Mouse (Mus musculus): Measurements from ENCODE around the gene Lrrc75b.
A peak's percentile ranks its signal among the peaks of the same experiment; 100 is the strongest.
"Not testable (repeated sequence)": the region's sequence is repeated elsewhere in the genome, so short reads cannot be mapped to it uniquely, and the experiment has no call there.

The Lrrc75b gene

DNA sequence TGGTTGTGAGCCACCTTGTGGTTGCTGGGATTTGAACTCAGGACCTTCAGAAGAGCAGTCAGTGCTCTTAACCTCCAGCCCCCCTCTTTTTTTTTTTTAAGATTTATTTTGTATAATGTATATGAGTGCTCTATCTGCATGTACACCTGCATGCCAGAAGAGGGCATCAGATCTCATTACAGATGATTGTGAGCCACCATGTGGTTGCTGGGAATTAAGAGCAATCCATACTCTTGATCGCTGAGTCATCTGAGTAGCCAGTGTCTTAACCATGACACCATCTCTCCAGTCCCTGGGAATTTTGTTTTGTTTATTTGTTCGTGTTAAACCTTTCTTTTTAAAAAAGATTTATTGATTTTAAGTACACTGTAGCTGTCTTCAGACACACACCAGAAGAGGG lies 6.6 kb upstream of the Lrrc75b start:
- DNase-seq: not testable (repeated sequence)

DNA sequence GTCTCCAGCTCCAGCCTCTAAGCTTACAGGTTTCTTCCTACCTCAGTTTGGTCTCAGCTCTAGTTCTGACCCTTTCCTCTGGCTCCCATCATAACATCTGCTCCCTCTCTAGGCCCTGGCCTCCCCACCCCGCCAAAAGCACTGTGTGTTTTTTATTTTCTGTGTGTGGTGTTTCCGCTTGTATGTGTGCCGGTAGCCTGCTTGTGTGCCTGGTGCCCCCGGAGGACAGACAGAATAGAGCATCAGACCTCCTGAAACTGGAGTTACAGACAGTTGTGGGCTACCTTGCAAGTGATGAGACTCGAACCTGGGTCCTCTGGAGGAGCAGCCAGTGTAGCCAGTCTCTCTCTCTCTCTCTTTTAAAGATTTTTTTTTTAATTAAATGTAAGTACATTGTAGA lies 6.2 kb upstream of the Lrrc75b start:
- no peak for DNase-seq

DNA sequence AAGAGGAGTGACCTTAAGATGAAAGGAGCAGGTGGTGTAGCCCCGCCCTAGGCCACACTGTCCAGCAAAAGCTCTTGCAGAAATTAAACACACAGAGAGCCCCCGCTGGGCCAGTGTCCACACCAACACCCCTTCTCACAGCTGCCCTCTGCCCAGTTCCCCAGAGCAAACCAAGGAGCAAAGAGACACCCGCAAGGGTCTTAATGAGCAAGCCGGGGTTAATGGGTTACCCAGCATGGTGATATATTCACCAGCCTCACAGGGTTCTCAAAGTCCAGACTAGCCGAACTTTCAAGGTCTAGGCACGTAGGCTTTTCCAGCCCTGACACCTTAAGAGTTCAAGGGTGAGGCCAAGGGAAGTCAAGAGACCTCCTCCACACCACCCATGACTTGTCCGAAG lies 5.8 kb upstream of the Lrrc75b start:
- no peak for DNase-seq

GRCm38 (mm10) chr10:75565436-75565835 lies 5.3 kb upstream of the Lrrc75b start:
- DNase-seq: no peak

DNA sequence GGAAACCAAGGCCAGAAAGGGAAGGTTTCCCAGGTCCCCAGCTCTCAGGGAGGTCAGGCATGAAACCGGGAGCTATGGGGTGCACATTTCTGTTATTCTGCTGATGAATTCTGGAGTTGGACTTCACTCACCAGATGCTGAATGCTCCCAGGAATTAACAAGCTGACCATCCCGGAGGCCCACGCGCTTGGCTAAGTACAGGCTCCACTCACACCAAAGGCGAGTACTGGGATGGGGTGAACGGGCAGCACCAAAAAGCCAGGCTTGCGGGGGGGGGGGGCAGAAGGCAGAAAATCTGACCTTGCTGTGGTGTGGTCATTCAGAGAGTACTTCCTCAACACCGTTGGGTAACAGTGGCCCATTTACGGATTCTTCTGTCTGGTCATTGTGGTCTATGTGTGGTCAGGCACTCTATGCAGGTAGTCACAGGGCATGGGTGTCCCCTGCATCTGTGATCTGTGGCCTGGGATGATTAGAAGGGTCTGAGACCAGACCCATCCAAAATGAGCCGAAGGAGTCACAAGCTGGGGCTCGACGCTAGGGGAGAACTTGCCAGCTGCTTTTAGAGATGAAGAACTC lies 4.6 kb upstream of the Lrrc75b start:
- no peak for DNase-seq

DNA sequence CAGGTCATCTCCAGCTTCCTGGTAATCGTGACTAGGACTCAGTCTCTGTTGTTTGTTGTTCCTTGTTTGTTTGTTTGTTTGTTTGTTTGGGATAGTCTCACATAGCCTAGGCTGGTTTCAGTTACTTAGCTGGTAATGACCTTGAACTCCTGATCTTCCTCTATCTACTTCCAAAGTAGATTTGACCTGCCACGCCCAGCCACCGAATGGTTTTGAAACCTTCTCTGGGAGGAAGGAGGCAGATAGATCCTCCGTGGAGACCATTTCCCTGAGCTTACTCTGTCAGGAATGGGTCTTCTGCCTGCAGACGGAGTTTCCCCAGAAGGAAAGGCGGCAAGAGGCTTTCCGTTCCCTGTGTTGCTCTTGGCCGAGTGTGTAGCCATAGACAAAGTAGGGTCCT lies 2.5 kb upstream of the Lrrc75b start:
- DNase-seq: no peak

DNA sequence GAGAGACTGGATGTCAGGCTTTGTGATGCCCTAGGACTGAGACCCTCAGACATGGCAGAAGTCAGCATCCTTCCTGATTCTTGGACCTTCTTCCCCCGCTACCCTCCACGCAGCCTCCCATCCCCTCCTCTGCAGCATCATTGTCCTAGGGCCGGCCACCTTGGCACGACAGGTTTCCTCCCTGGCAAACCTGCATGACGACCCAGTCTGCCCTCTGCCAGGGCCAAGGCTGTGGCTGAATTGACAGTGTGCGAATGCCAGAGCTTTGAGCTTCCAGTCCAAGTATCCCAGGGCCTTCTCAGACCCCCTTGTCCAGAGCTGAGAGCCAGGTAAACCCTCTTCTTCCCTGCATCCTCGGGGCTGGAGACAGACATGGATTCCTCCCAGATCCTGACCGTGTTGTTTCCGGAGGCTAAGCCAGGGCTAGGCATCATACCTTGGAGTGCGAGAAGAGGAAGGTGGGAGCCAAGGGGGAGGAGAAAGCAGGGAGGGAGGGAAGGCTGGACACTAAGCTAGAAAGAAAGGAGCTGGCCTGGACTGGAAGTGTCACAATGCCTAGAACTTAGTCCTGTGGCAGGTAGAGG lies 1.0 kb upstream of the Lrrc75b start, which contains the start of gene Ggt1:
TSS of gene Ggt1 (plus strand) at position 534 of the 584 bp plus-strand sequence.
- DNase-seq: no peak

GRCm38 (mm10) chr10:75560549-75560899 lies 394 bp upstream of the Lrrc75b start:
- DNase-seq: no peak

DNA sequence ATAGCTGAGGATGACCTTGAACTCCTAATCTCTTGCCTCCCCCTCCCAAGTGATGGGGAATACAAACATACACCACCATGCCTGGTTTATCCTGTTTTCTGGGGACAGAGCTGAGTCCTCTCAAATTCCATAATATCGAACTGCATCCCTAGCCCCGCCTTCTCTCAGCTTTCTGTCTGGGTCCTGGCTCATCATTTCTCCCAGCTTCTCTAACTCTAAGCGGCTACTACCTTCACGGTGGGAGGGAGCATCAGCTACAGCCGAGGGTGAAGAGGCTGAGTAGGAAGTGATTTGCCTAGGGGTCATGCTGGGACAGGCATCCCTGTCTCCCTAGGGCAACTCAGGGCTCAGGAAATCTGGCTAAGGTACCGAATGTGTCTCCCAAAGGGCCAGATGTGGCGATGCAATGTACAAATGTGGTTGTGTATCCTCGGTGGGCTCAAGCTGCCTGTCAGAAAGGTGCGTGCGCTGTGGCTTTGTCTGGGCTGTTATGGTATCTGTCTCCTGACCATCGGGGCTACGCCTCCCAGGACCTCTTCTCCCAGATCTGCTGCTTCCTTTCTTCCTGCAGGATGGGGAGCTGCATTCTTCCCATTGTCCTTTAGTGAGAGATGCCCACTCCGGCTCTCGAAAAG lies 972 bp downstream of the Lrrc75b start:
- DNase-seq: no peak

DNA sequence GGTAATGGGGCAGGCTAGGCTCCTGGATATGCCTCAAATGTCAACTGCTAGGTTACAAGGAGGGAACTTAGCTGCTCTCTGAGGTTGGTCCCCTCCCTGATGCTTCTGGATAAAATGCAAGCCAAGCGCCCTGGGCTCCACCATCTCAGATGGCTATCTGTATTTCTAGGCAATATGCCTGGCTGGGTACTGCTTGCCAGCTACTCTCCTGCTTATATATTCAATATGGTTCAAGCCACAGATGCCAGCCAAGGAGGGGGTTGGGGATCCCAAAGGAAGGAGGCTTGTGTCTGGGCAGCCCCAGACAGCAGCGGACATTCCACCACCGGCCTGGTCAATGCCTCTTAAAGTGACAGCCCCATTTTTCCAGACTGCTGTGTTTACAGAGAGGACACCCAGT lies 1.6 kb downstream of the Lrrc75b start:
- DNase-seq: peak; percentile 72

GRCm38 (mm10) chr10:75556026-75556425 lies 4.1 kb downstream of the Lrrc75b start:
- peak; percentile 45 for DNase-seq

- DNase-seq: no peak
These were observed 4.6 kb downstream of the Lrrc75b start for GRCm38 (mm10) chr10:75555557-75555956.

DNA sequence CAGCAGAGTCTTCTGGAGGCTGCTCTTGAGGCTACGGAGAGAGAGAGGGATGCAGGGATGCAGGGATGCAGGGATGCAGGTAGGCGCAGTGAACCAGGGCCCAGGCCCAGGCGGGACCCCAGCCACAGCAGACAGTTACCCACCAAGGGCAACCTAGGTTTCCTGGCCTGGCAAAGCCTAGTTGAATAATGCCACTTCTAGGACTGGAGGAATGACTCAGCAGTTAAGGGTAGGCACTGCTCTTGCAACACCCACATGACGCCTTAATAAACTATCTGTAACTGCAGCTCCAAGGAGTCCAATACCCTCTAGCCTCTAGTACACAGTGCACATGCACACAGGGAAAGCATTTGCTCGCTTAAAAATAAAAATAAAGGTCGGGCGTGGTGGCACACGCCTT lies 6.0 kb downstream of the Lrrc75b start:
- no peak for DNase-seq

DNA sequence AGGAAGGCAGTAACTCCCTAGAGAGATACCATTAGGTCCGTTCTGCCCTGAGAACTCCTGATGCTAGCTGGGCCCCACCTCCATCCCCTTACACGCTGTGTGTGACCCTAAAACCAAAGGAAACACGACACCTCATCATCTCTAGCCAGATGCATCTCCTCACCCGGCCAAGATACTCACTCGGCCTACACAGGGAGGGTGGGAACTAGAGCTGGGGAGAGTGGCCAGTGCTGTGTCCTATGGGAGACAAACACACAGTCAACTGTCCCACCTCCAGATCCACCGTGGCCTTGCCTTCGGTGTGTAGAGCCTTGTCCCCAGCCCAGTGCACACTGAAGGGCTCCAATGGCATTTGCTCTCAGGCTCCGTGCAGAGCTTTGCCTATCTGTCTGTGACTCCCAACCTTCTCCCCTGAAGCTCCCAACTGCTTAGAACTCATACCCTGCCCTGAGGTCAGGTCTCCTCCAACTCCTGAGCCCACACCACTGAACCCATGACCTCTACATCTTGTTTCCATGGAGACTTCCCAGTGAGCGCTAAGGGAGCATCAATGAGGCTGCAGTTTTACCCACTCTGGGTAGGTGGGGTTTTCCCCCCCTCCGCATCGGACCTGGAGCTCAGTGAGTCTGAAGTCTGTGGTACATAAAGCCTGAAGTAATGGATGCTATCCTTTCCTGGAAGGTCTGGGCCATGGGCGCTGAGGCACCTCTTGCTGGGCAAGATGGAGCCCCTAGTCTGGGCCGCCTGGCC lies 7.3 kb downstream of the Lrrc75b start:
- no peak for DNase-seq

GRCm38 (mm10) chr10:75552106-75552505 lies 8.0 kb downstream of the Lrrc75b start:
- DNase-seq: no peak

- no peak for DNase-seq
These were observed 9.0 kb downstream of the Lrrc75b start for GRCm38 (mm10) chr10:75551175-75551574.

- no peak for DNase-seq
These were observed 10.2 kb downstream of the Lrrc75b start for GRCm38 (mm10) chr10:75549886-75550285.

GRCm38 (mm10) chr10:75548486-75548885 lies 11.6 kb downstream of the Lrrc75b start:
- DNase-seq: no peak

GRCm38 (mm10) chr10:75547901-75548300 lies 12.2 kb downstream of the Lrrc75b start:
- no peak for DNase-seq

- DNase-seq: no peak
These were observed 24.0 kb downstream of the Lrrc75b start for GRCm38 (mm10) chr10:75536123-75536522.

GRCm38 (mm10) chr10:75535423-75535822 lies 24.7 kb downstream of the Lrrc75b start:
- DNase-seq: no peak

GRCm38 (mm10) chr10:75534934-75535333 lies 25.2 kb downstream of the Lrrc75b start:
- DNase-seq: no peak

DNA sequence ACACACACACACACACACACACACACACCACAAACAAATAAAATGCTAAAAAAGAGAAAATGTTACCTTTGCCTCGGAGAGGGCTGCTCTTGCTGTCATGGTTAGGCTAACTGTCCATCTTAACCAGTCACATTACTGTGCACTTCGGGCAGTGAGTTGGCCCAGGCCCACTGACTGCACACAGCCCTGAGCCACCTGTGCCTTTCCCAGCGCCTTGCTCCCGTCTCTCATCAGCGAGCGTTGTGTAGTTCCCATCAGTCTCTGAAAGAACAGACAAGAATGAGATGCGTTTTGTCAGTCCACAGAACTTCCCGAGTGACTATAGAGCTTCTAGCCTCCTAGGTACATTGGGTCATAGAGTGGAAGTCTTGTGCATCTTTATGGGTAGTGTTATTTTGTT lies 25.9 kb downstream of the Lrrc75b start:
- DNase-seq: no peak

DNA sequence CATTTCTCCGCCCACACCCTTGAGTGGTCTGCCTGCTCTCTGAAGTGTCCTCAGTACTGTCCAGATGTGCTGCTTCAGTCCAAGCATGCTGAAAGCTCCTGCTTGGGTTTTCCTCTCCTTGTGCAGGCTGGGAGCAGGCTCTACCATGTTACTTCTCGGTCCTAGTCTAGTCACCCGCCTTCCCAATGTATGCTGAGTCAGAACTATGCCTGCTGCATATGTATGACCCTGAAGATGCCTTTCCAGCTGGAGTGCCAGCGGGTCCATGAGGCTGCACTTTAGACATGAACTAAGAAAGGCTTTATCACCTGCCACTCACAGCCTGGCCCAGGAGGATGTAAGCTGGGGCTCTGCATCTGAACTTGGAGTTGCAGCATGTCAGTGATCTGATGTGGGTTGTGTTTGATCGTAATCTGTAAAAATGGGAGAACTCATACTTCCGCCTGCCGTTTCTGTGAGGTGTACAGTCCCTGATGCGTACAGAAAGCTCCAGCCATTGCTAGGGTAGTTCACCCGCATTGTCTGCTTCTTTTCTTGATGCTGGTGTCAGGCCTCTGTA lies 28.5 kb downstream of the Lrrc75b start:
- DNase-seq: no peak
